Mouse (Mus musculus): ENCODE results near the gene Dlx4.

- TF ChIP-seq EP300 (IDR thresholded peaks at IDR 0.05) = no peak
- peak; percentile 34 for TF ChIP-seq CTCF (IDR thresholded peaks at IDR 0.05)
These were observed 45.7 kb downstream of the Dlx4 start for GRCm38 (mm10) chr11:95100393-95100792.

All from lung, postnatal 0 days (tissue).